Mouse (Mus musculus): ENCODE measurements around the gene Ccdc190. TPM values are rescaled to one million over a fixed set of nuclear protein-coding genes. Genes with fewer than 3 reads are reported as not detected.

Ccdc190 gene
- polyA plus RNA-seq, 1 experiment: not detected

DNA sequence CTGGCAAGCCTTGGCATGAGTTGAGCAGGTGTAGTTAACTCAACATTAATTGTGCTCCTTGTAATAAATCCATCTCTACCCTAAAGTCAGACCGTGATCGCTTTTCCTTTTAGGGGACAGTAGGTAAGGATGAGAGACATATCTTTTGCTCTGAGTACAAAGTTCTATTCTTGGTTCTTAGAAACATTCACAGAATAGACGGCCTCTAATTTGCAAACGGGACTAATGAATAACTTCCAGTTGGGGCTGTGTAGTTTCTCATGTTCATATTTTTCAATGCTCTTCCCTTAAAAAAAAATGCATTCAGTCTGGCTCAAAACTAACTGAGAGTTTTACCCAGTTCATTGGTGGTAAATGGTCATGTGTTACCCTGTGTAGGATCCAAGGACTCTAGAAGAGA is 42.5 kb downstream of the Ccdc190 start:
- Histone ChIP-seq H3K4me3 (ENCODE audit: insufficient read depth, low read depth, low read length) (no peak overlapping the region), H3K4me1 (ENCODE audit: control insufficient read depth, insufficient read depth, low read length) (peaks cover 4% of the 10 kb centered on the region), H3K27ac (ENCODE audit: insufficient read depth, low read depth, low read length) (no peak overlapping the region)
- 86% methylated on average over 4 of the region's 4 CpGs for WGBS
- no peak for TF ChIP-seq POLR2A (IDR thresholded peaks at IDR 0.05; ENCODE audit: insufficient read depth, low read depth, low read length)
- TF ChIP-seq CTCF (IDR thresholded peaks at IDR 0.05; ENCODE audit: insufficient read depth, low read depth, low read length): no peak

- Histone ChIP-seq H3K27ac (ENCODE audit: insufficient read depth, low read depth, low read length) (no peak overlapping the region), H3K4me1 (ENCODE audit: control insufficient read depth, insufficient read depth, low read length) (peaks cover 4% of the 10 kb centered on the region), H3K4me3 (ENCODE audit: insufficient read depth, low read depth, low read length) (no peak overlapping the region)
- WGBS: 85% methylated on average over 2 of the region's 2 CpGs
- no peak for TF ChIP-seq POLR2A (IDR thresholded peaks at IDR 0.05; ENCODE audit: insufficient read depth, low read depth, low read length)
- no peak for TF ChIP-seq CTCF (IDR thresholded peaks at IDR 0.05; ENCODE audit: insufficient read depth, low read depth, low read length)
Observed at GRCm38 (mm10) chr1:169971998-169972397, 43.5 kb downstream of the Ccdc190 start.

DNA sequence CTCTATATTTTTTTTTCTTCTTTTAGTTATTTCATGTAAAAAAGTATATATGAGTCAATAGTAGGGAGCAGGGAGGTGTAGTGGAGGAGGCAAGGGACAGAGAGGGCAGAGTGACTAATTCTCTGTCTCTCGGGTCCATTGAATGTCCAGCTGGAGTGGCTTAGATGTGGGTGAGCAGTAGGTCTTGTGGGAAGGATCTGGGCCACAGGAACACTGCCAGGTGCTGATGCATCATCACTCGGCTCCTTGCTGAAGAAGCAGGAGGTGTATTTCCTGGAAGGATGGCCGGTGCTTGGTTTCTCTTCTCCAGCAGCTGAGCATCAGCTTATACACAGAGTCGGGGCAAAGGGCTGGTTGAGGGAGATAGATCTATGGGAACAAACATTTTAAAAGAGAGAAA is 49.2 kb downstream of the Ccdc190 start:
- H3K4me1 ChIP-seq (ENCODE audit: control insufficient read depth, insufficient read depth, low read length): no peaks in the 10 kb centered on the region
- WGBS: 89% methylated on average over 4 of the region's 4 CpGs
- TF ChIP-seq POLR2A (IDR thresholded peaks at IDR 0.05; ENCODE audit: insufficient read depth, low read depth, low read length) (no peak), CTCF (IDR thresholded peaks at IDR 0.05; ENCODE audit: insufficient read depth, low read depth, low read length) (no peak)
- no peak overlapping the region for H3K27ac ChIP-seq (ENCODE audit: insufficient read depth, low read depth, low read length)
- H3K4me3 ChIP-seq (ENCODE audit: insufficient read depth, low read depth, low read length): no peak overlapping the region

Other genes with a start within 250 kb of the Ccdc190 start
- not detected in 2 replicates for gene Rgs4, start 181.0 kb upstream of the Ccdc190 start, polyA plus RNA-seq (2012; ENCODE audit: insufficient read depth, insufficient read length, low replicate concordance, missing spikeins)
- gene Hsd17b7, start 40.6 kb downstream of the Ccdc190 start, polyA plus RNA-seq (2012; ENCODE audit: insufficient read depth, insufficient read length, low replicate concordance, missing spikeins): not detected in 2 replicates
- not detected in 2 replicates for gene Ddr2, start 182.1 kb downstream of the Ccdc190 start, polyA plus RNA-seq (2012; ENCODE audit: insufficient read depth, insufficient read length, low replicate concordance, missing spikeins)
- gene Uap1, start 246.3 kb downstream of the Ccdc190 start, polyA plus RNA-seq (2012; ENCODE audit: insufficient read depth, insufficient read length, low replicate concordance, missing spikeins): not detected in 2 replicates

All from olfactory bulb, adult 2 months (tissue).